Mouse (Mus musculus): ENCODE data around the gene Slc25a21. TPM values are rescaled to one million over a fixed set of nuclear protein-coding genes. Genes with fewer than 3 reads are reported as not detected.

Gene Slc25a21
- under 1 TPM; 0.70 to 0.86 TPM for polyA plus RNA-seq (2017; shearing (Covaris generic))

DNA sequence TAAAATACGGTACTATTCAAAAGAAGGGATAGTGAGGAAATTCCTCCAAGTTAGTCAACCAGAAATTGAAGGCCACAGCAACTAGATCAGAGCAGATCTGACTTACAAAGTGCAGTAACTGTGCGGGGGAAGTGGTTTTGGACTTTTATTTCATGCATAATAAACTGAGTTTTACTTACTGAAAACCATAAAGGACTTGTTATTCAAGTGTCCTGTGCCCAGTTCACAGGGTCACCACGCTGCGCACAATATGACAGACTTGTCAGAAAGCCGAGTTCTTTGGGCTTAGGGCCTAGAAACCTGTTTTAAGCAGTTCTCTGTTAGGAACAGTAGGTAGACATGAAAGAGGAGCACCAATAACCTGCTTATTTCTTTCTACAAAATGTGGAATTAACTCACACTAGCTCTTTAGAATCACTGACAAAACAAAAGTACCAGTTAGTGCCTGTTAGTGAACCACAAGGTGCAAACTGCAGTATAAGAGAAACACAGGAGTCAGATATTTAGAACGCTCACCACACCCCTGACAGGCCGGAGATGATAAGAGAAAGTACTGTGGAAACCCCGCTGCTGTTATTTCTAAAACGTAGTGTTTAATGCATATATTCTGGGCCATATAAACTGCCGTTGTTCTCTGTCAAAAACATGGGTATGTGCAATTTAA, at the start of gene Slc25a21:
Gene Slc25a21, minus strand, starts transcription at position 110 of the 664 bp plus-strand sequence.

DNA sequence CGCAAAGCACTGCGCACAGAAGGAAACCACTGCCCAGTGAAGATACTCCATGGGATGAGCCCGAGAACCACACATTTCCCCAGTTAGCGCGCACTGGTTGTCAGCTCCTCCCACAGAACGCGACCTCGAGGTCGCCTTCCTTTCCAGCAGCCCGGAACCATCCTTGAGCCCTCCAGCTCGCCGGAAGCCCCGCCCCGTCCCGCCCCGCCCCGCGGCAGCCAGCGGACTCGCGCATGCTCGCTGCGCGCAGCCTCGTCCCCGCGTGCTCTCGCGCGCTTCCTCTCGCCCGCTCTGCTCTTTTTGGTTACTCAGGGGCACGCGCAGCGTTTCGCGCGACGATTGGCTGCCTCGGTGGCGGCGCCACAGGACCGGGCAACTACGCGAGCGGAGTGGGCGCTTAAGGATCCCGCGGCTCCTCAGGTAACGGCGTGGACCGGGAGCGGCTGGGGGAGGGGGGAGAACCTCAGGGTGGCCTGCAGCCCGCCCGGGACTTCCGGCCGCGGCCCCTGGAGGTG, 33.0 kb upstream of the Slc25a21 start, which contains the start of the genes Prps1l3 and Mipol1:
Gene Prps1l3, plus strand, starts transcription at position 221 of the 515 bp plus-strand sequence.
Gene Mipol1, plus strand, starts transcription at position 236 of the 515 bp plus-strand sequence.

DNA sequence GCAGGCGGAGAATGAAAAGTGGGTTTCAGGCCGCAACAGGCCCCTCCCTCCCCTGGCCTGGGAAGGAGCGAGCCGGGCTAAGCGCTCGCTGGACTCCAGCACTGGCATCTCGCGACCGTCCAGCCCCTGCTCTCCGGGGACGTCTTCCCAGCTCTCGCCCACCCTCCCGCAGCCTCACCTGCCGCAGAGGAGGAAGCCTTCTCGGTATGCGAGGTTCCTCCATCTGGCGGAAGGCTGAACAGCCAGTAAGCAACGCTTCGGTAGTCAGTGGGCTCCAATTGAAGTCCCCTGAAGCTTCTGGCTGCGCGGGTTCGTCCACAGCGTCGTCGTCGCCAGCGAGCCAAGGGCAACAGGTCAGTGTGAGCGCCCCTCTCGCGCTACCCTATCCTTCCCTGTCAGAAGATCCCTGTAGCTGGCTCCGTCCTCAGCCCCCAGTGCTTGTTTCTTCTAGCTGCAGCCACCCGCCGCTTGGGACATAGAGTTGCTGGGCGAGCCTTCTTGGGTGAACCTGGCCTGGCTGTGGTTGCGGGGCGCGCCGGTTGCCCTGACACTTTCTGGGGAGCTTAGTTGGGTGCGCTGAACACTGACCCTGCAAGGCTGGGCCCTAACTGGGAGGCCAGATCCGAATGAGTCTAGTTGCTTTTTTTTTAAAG, 505.7 kb downstream of the Slc25a21 start, which contains the start of gene Pax9:
Gene Pax9, plus strand, starts transcription at position 341 of the 653 bp plus-strand sequence.

Other genes starting within 250 kb of the Slc25a21 start
- gene Prps1l3, start 32.9 kb upstream of the Slc25a21 start, polyA plus RNA-seq (2017; shearing (Covaris generic)): 10 to 100 TPM; 61.1 to 92.1 TPM
- gene Mipol1, start 33.0 kb upstream of the Slc25a21 start, polyA plus RNA-seq (2017; shearing (Covaris generic)): 10 to 100 TPM; 11.5 to 17.5 TPM

Data from inflammation-experienced regulatory T-cells (primary cell).